Mouse (Mus musculus) T-cell, adult 2 months (primary cell): ENCODE measurements around the gene Fbxw21.

ENCODE experiments used
- DNase-seq: peaks from one replicate; pipeline ENCODE4 v3.0.0; 2022; ENCODE audit warnings: low spot score

Gene Fbxw21

GRCm38 (mm10) chr9:109111591-109111990 is 50.2 kb downstream of the Fbxw21 start:
- DNase-seq = no peak

- no peak for DNase-seq
These were observed 50.7 kb downstream of the Fbxw21 start for GRCm38 (mm10) chr9:109111101-109111500.

GRCm38 (mm10) chr9:109110240-109110639 is 51.6 kb downstream of the Fbxw21 start:
- no peak for DNase-seq

GRCm38 (mm10) chr9:109107341-109107740 is 54.5 kb downstream of the Fbxw21 start:
- no peak for DNase-seq

GRCm38 (mm10) chr9:109105648-109106047 is 56.2 kb downstream of the Fbxw21 start:
- DNase-seq = no peak

- no peak for DNase-seq
These were observed 56.8 kb downstream of the Fbxw21 start for GRCm38 (mm10) chr9:109105011-109105410.

GRCm38 (mm10) chr9:109104083-109104482 is 57.8 kb downstream of the Fbxw21 start:
- DNase-seq = no peak

- DNase-seq = no peak
These were observed 58.6 kb downstream of the Fbxw21 start for GRCm38 (mm10) chr9:109103250-109103649.

- DNase-seq = no peak
These were observed 59.3 kb downstream of the Fbxw21 start for GRCm38 (mm10) chr9:109102541-109102940.

GRCm38 (mm10) chr9:109101933-109102445 is 59.9 kb downstream of the Fbxw21 start:
- DNase-seq = no peak

GRCm38 (mm10) chr9:109100307-109100928 is 61.4 kb downstream of the Fbxw21 start:
- no peak for DNase-seq

- no peak for DNase-seq
These were observed 62.9 kb downstream of the Fbxw21 start for GRCm38 (mm10) chr9:109098969-109099368.

GRCm38 (mm10) chr9:109098366-109098765 is 63.5 kb downstream of the Fbxw21 start:
- DNase-seq = no peak

GRCm38 (mm10) chr9:109097831-109098230 is 64.0 kb downstream of the Fbxw21 start:
- no peak for DNase-seq

GRCm38 (mm10) chr9:109097291-109097690 is 64.5 kb downstream of the Fbxw21 start:
- DNase-seq = no peak

- no peak for DNase-seq
These were observed 65.0 kb downstream of the Fbxw21 start for GRCm38 (mm10) chr9:109096856-109097255.

- DNase-seq = no peak
These were observed 65.6 kb downstream of the Fbxw21 start for GRCm38 (mm10) chr9:109096251-109096661.

GRCm38 (mm10) chr9:109095137-109095982 is 66.5 kb downstream of the Fbxw21 start, which contains the start of gene Plxnb1:
Gene Plxnb1, plus strand, starts transcription at chr9:109095389.
- peak; percentile 56 for DNase-seq

- DNase-seq = no peak
These were observed 67.2 kb downstream of the Fbxw21 start for GRCm38 (mm10) chr9:109094553-109095136.

- no peak for DNase-seq
These were observed 67.9 kb downstream of the Fbxw21 start for GRCm38 (mm10) chr9:109093786-109094552.

- DNase-seq = no peak
These were observed 69.0 kb downstream of the Fbxw21 start for GRCm38 (mm10) chr9:109092799-109093198.

- no peak for DNase-seq
These were observed 70.0 kb downstream of the Fbxw21 start for GRCm38 (mm10) chr9:109091802-109092201.
